Mouse (Mus musculus) forebrain, embryonic 12.5 days (tissue): ENCODE data around the gene Aph1b. TPM values are rescaled to one million over a fixed set of nuclear protein-coding genes. Genes with fewer than 3 reads are reported as not detected.
"Not testable (repeated sequence)": the region's sequence is repeated elsewhere in the genome, so short reads cannot be mapped to it uniquely, and the experiment has no call there.

Experiments
- ATAC-seq: fragments of 200-750 bp; cut with Nextera tagmentation; 2 replicates; pipeline ENCODE4 v1.8.0; 2017; ENCODE audit warnings: moderate TSS enrichment; ENCODE audit not compliant: low FRiP score
- H3K27ac ChIP-seq: fragments of 300-500 bp; sonication (generic); 2 replicates; pipeline ENCODE4 v1.5.1; 2016; ENCODE audit warnings: mild to moderate bottlenecking
- H3K27me3 ChIP-seq: fragments of 300-500 bp; sonication (generic); 2 replicates; pipeline ENCODE4 v1.6.1; 2016; ENCODE audit warnings: mild to moderate bottlenecking
- H3K36me3 ChIP-seq: fragments of 300-500 bp; sonication (generic); replicated peaks from 2 replicates; pipeline ENCODE4 v1.6.1; 2016; ENCODE audit warnings: mild to moderate bottlenecking
- H3K4me1 ChIP-seq: fragments of 300-500 bp; sonication (generic); 2 replicates; pipeline ENCODE4 v1.6.1; 2016
- H3K4me2 ChIP-seq: fragments of 300-500 bp; sonication (generic); 2 replicates; pipeline ENCODE4 v1.6.1; 2016; ENCODE audit warnings: mild to moderate bottlenecking, moderate library complexity
- H3K4me3 ChIP-seq: fragments of 300-500 bp; sonication (generic); replicated peaks from 2 replicates; pipeline ENCODE4 v1.5.1; 2016; ENCODE audit warnings: mild to moderate bottlenecking
- H3K9ac ChIP-seq: fragments of 300-500 bp; sonication (generic); 2 replicates; pipeline ENCODE4 v1.6.1; 2016; ENCODE audit warnings: mild to moderate bottlenecking
- H3K9me3 ChIP-seq: fragments of 300-500 bp; sonication (generic); 2 replicates; pipeline ENCODE4 v1.6.1; 2016
- WGBS: fragments of 180-500 bp; shearing (Covaris S2); methylation state at CpG from one replicate; pipeline ENCODE4 v1.1.7; 2016; 5-methylcytosine and 5-hydroxymethylcytosine counted together
- polyA plus RNA-seq: library from polyadenylated mRNA; unstranded; fragments of >200 nt; fragmentation: Nextera tagmentation; extraction: Ambion mirVana; gene quantifications from 2 replicates; pipeline ENCODE4 v1.2.1, GENCODE M21; 2016

The Aph1b gene
- polyA plus RNA-seq, 1 experiment from 2014 or later, result 20.4 TPM

GRCm38 (mm10) chr9:66794629-66795463 lies 444 bp downstream of the Aph1b start:
- peak; percentile 69 for ATAC-seq
- Histone ChIP-seq H3K36me3 (peaks cover 7% of the 10 kb centered on the region), H3K4me1 (peaks cover 17% of the 10 kb centered on the region; the same call in 1 of the 2 replicates), H3K4me2 (peak overlapping the region; percentile 80), H3K27me3 (0 out of 2 replicates have a peak, but pooled peaks cover 10% of the 10 kb centered on the region), H3K27ac (peak overlapping the region; percentile 86), H3K4me3 (peak overlapping the region; percentile 67), H3K9ac (peak overlapping the region; percentile 72), H3K9me3 (no peaks in the 10 kb centered on the region)
- 2% methylated on average over 43 of the region's 43 CpGs for WGBS

DNA sequence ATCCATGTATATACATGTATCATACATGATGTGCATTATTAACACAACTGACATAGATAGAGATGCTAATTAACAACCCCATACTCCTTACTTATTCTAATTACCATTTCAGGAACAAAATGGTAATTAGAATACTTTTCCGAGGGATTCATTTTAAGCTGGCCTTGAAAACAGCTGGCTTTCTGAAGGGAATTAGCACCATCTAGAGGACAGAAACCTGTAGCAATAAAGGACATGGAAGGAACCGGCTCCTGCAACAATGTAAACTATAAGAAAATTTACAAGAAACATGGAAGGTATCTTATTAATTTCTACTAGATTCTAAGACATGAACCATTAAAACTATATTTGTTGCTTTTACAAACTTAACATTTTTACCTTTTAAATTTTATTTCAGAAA lies 7.5 kb downstream of the Aph1b start:
- H3K9me3 ChIP-seq, result no peaks in the 10 kb centered on the region
- ATAC-seq, result no peak
- WGBS, result 8% methylated on average over 2 of the region's 2 CpGs

GRCm38 (mm10) chr9:66784552-66784951 lies 10.7 kb downstream of the Aph1b start:
- H3K27me3 ChIP-seq, ATAC-seq, H3K4me2 ChIP-seq, H3K4me3 ChIP-seq, H3K4me1 ChIP-seq, H3K27ac ChIP-seq, H3K9ac ChIP-seq, H3K9me3 ChIP-seq: not testable (repeated sequence)
- H3K36me3 ChIP-seq, result peaks cover 13% of the 10 kb centered on the region; the same call in 1 of the 2 replicates
- 83% methylated on average over 1 of the region's 3 CpGs for WGBS

More for the DNA sequence above, 7.5 kb downstream of the Aph1b start:
- Histone ChIP-seq H3K9ac (no peak overlapping the region), H3K27me3 (no peaks in the 10 kb centered on the region), H3K4me2 (no peak overlapping the region), H3K4me1 (no peaks in the 10 kb centered on the region), H3K36me3 (peaks cover 19% of the 10 kb centered on the region), H3K27ac (no peak overlapping the region), H3K4me3 (no peak overlapping the region)

- no peak for ATAC-seq
- Histone ChIP-seq H3K4me1 (no peaks in the 10 kb centered on the region), H3K9me3 (no peaks in the 10 kb centered on the region), H3K27me3 (no peaks in the 10 kb centered on the region), H3K27ac (no peak overlapping the region), H3K36me3 (no peaks in the 10 kb centered on the region), H3K4me2 (no peak overlapping the region), H3K4me3 (no peak overlapping the region), H3K9ac (no peak overlapping the region)
These were observed 24.6 kb downstream of the Aph1b start for GRCm38 (mm10) chr9:66770701-66771100.

- no peak overlapping the region for H3K4me2 ChIP-seq
- no peak overlapping the region for H3K9ac ChIP-seq
- H3K27me3 ChIP-seq, result no peaks in the 10 kb centered on the region
- WGBS, result 88% methylated on average over 3 of the region's 3 CpGs
- no peaks in the 10 kb centered on the region for H3K9me3 ChIP-seq
- H3K36me3 ChIP-seq, result no peaks in the 10 kb centered on the region
- no peak for ATAC-seq
- no peak overlapping the region for H3K4me3 ChIP-seq
- H3K4me1 ChIP-seq, result no peaks in the 10 kb centered on the region
- no peak overlapping the region for H3K27ac ChIP-seq
These were observed 26.0 kb downstream of the Aph1b start for GRCm38 (mm10) chr9:66769275-66769674.

- H3K27me3 ChIP-seq, result no peaks in the 10 kb centered on the region
- no peaks in the 10 kb centered on the region for H3K4me1 ChIP-seq
- no peak overlapping the region for H3K27ac ChIP-seq
- H3K4me3 ChIP-seq, result no peak overlapping the region
- ATAC-seq, result no peak
- no peak overlapping the region for H3K9ac ChIP-seq
- no peak overlapping the region for H3K4me2 ChIP-seq
- WGBS, result 86% methylated on average over 1 of the region's 1 CpGs
- H3K9me3 ChIP-seq, result no peaks in the 10 kb centered on the region
- no peaks in the 10 kb centered on the region for H3K36me3 ChIP-seq
These were observed 26.6 kb downstream of the Aph1b start for GRCm38 (mm10) chr9:66768721-66769120.

DNA sequence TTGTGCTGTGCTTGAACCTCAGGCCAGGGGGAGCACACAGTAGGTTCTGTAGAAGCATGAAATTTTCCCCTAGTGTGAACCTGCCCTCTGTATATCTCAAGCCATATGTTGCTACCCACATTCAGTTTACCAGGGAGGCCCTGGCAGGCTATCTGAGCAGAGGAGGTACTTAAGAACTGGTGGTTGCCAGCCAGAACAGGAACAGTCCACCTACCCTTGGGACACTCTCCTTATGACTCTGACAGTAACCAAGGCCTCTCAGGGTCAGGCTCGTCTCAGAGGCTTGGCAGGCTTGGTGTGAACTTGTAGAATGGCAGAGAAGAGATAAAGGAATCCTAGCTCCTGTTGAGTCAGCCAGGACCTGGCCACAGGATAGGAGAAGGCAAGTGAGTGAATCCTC lies 34.3 kb downstream of the Aph1b start:
- Histone ChIP-seq H3K36me3 (no peaks in the 10 kb centered on the region), H3K4me3 (no peak overlapping the region), H3K9me3 (no peaks in the 10 kb centered on the region), H3K9ac (no peak overlapping the region), H3K4me1 (no peaks in the 10 kb centered on the region), H3K27me3 (no peaks in the 10 kb centered on the region), H3K4me2 (no peak overlapping the region), H3K27ac (no peak overlapping the region)
- ATAC-seq, result no peak
- WGBS, result 78% methylated on average over 1 of the region's 1 CpGs

- 83% methylated on average over 6 of the region's 6 CpGs for WGBS
- no peak for ATAC-seq
These were observed 42.4 kb downstream of the Aph1b start for GRCm38 (mm10) chr9:66752849-66753248.

DNA sequence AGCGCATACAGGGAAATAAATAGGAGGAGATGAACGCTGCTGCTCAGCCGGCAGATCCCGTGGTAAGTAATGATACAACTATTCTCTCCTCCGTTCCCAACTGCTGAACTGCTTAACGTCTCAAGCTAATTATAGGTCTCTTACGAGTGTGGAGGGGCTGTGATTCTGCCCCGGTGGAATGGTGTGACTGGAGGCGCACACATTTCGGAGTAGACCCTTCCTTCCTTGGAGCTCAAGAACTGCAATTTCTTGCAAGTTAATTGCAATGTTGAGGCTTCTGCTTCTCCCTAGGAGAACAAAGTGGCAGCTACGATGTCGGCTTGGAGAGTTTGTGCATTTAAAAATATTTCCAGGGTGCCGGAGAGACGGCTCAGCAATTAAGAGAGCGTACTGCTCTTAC lies 46.9 kb downstream of the Aph1b start:
- Histone ChIP-seq H3K27me3 (no peaks in the 10 kb centered on the region), H3K4me2 (no peak overlapping the region), H3K9ac (no peak overlapping the region), H3K4me3 (no peak overlapping the region), H3K9me3 (no peaks in the 10 kb centered on the region), H3K27ac (no peak overlapping the region), H3K4me1 (no peaks in the 10 kb centered on the region), H3K36me3 (no peaks in the 10 kb centered on the region)
- no peak for ATAC-seq
- WGBS, result 87% methylated on average over 15 of the region's 15 CpGs

More at GRCm38 (mm10) chr9:66752849-66753248, 42.4 kb downstream of the Aph1b start:
- H3K27me3 ChIP-seq, result no peaks in the 10 kb centered on the region
- H3K4me2 ChIP-seq, result no peak overlapping the region
- H3K9ac ChIP-seq, result no peak overlapping the region
- H3K4me1 ChIP-seq, result no peaks in the 10 kb centered on the region
- H3K4me3 ChIP-seq, result no peak overlapping the region
- no peak overlapping the region for H3K27ac ChIP-seq
- no peaks in the 10 kb centered on the region for H3K36me3 ChIP-seq
- no peaks in the 10 kb centered on the region for H3K9me3 ChIP-seq

DNA sequence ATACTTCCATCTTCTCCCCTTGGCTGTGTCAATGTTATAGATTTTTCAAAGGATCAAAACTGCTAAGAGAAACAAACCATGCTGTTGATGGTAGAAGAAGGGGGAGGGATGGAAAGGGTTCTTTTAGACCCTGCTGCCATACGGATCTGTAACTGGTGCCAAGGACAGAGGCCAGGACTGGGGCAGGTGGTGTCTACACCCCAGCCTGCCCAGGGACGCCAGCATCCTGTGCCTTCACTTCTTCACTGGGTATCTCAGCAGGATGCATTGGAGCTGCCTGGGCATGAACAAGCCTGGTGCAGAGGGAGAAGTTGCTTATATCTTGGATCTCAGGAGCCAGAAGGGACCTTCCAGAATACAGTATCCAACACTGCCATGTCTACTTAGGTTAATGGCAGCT lies 50.8 kb downstream of the Aph1b start:
- no peak for ATAC-seq

GRCm38 (mm10) chr9:66739516-66739915 lies 55.8 kb downstream of the Aph1b start:
- Histone ChIP-seq H3K27me3 (no peaks in the 10 kb centered on the region), H3K4me3 (no peak overlapping the region), H3K9ac (no peak overlapping the region), H3K4me2 (no peak overlapping the region), H3K9me3 (no peaks in the 10 kb centered on the region), H3K36me3 (no peaks in the 10 kb centered on the region), H3K4me1 (no peaks in the 10 kb centered on the region), H3K27ac (no peak overlapping the region)
- WGBS, result 89% methylated on average over 7 of the region's 7 CpGs
- no peak for ATAC-seq

More for the DNA sequence above, 50.8 kb downstream of the Aph1b start:
- Histone ChIP-seq H3K9ac (no peak overlapping the region), H3K27ac (no peak overlapping the region), H3K9me3 (no peaks in the 10 kb centered on the region), H3K4me3 (no peak overlapping the region), H3K27me3 (no peaks in the 10 kb centered on the region), H3K4me1 (no peaks in the 10 kb centered on the region), H3K4me2 (no peak overlapping the region), H3K36me3 (no peaks in the 10 kb centered on the region)
- 84% methylated on average over 2 of the region's 2 CpGs for WGBS

DNA sequence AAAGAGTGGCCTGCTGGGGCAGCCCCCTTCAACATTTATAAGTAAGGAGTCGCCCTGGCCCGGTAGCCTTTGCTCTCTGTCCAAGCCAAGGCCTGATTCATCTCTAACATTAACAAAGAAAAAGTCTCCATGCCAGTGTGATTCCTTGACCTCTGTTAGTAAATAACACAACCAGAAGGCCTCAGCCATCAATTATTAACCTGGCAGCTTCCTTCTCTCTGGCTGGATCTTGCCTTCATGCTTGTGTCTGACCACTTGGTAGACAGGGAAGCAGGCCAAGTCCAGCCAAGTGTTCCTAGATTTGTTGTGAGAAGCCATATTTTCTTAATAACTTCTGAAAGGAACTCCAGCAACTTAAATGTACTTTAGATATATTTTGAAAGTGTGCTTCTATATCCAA lies 58.7 kb downstream of the Aph1b start:
- Histone ChIP-seq H3K27ac (no peak overlapping the region), H3K9me3 (no peaks in the 10 kb centered on the region), H3K4me3 (no peak overlapping the region), H3K27me3 (no peaks in the 10 kb centered on the region), H3K36me3 (no peaks in the 10 kb centered on the region), H3K4me1 (0 out of 2 replicates have a peak, but pooled peaks cover 3% of the 10 kb centered on the region), H3K4me2 (no peak overlapping the region), H3K9ac (no peak overlapping the region)
- WGBS, result 92% methylated on average over 2 of the region's 2 CpGs
- ATAC-seq, result no peak

- no peak overlapping the region for H3K9ac ChIP-seq
- H3K4me1 ChIP-seq, result 0 out of 2 replicates have a peak, but pooled peaks cover 3% of the 10 kb centered on the region
- H3K36me3 ChIP-seq, result no peaks in the 10 kb centered on the region
- no peak for ATAC-seq
- H3K4me3 ChIP-seq, result no peak overlapping the region
- 85% methylated on average over 3 of the region's 3 CpGs for WGBS
- no peak overlapping the region for H3K4me2 ChIP-seq
- H3K9me3 ChIP-seq, result no peaks in the 10 kb centered on the region
- H3K27me3 ChIP-seq, result no peaks in the 10 kb centered on the region
- H3K27ac ChIP-seq, result no peak overlapping the region
These were observed 59.3 kb downstream of the Aph1b start for GRCm38 (mm10) chr9:66736016-66736415.
